Mouse (Mus musculus) heart, postnatal 4 days (tissue): Measurements from ENCODE around the gene Rbm24. TPM values are rescaled to one million over a fixed set of nuclear protein-coding genes. Genes with fewer than 3 reads are reported as not detected.

Experiments used
- DNase-seq: peaks from one replicate; pipeline ENCODE4 v3.0.0; 2021
- total RNA-seq, 2 experiments: library from RNA; stranded (reverse); gene quantifications; 2 replicates each; pipeline ENCODE4 v1.2.3; 2021

Rbm24 gene
- total RNA-seq = 100 to 1,000 TPM; 262 to 288 TPM

DNA sequence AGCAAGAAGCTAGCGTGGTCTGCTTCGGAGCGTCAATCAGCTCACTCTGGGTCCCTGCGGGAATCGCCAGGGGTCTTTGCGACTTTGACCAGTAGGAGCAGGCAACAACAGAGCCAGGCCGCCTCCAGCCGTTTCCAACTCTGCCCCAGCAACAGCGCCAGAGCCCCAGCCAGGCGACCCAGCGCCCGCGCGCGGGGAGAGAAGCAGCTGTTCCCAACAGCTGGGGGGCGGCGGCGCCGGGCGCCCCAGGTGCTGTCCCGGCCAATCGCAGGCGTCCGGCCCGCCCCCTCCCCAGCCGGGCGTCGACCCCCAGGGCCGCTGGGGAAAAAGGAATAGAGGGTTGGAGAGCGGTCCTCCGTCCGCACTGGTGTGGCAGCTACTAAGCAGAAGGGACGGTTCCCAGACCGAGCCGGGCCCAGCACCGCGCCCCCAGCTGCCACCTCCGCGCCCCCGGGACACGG is at the start of gene Rbm24:
Rbm24 (plus strand) TSS at position 294 of the 461 bp plus-strand sequence.
- DNase-seq = peak; percentile 88

DNA sequence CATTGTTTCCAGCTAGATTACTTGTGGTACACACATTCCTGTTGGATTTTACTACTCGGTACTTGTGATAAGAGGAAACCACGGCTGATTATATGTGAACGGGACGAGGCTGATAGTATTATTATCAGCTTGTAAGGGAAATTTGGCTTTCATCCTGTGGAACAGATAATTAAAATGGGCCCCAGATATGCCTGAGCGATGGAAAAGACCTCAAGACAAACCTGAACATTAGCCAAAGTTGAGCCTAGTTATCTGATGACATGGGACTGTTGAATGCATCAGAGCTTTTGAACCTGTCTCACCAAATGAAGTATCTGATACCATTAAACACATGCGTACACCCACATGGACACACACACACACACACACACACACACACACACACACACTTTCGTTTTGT is 45.4 kb upstream of the Rbm24 start:
- no peak for DNase-seq

GRCm38 (mm10) chr13:46375371-46375770 is 42.9 kb upstream of the Rbm24 start:
- no peak for DNase-seq

DNA sequence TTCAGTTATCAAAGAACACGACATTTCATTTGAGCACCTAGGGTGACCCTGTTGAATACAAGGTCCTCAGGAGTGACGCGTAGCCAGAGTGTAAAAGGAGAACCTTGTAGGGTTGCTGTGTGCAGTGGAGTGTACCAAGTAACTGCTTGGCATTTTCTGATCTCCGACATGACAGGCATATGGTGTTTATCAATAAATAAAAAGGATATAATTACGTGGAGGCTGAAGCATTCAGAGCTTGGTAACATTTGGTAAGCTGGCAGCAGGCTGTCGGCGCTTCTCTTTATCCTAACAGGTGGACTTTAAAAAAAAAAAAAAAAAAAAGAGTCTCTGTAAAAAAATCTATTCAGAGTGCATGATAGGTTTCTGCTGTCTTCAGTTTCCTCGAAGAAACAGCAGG is 30.8 kb upstream of the Rbm24 start:
- DNase-seq = no peak

- DNase-seq = no peak
Measured at GRCm38 (mm10) chr13:46391654-46392053, 26.6 kb upstream of the Rbm24 start.

- no peak for DNase-seq
Measured at GRCm38 (mm10) chr13:46392893-46393292, 25.3 kb upstream of the Rbm24 start.

DNA sequence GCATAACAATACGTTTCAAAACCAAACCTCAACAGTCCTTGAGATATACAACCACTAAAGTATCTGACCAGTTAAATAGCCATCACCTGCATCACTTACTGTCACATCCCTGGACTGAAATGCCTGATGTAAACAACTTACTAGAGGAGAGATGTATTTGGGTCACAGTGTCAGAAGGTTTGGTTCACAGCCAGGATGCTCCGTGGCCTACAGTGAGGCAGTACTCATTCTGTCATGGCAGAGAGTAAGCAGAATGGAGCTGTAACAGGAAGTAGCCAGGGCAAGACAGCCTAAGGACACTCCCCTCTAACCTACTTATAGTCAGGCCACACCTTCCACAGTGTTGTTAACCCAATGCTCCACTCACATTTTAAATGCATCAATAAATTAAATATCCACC is 24.3 kb upstream of the Rbm24 start:
- DNase-seq = no peak

- DNase-seq = no peak
Measured at GRCm38 (mm10) chr13:46397235-46397634, 21.0 kb upstream of the Rbm24 start.

- DNase-seq = peak; percentile 26
Measured at GRCm38 (mm10) chr13:46407151-46407550, 11.1 kb upstream of the Rbm24 start.

- DNase-seq = no peak
Measured at GRCm38 (mm10) chr13:46412247-46412646, 6.0 kb upstream of the Rbm24 start.

- peak; percentile 65 for DNase-seq
Measured at GRCm38 (mm10) chr13:46413588-46413987, 4.6 kb upstream of the Rbm24 start.

GRCm38 (mm10) chr13:46414050-46414449 is 4.2 kb upstream of the Rbm24 start:
- DNase-seq = no peak

- DNase-seq = no peak
Measured at GRCm38 (mm10) chr13:46416021-46416420, 2.2 kb upstream of the Rbm24 start.

GRCm38 (mm10) chr13:46417594-46417993 is 640 bp upstream of the Rbm24 start:
- DNase-seq = no peak

GRCm38 (mm10) chr13:46418731-46419545 is 704 bp downstream of the Rbm24 start:
- peak; percentile 27 for DNase-seq

GRCm38 (mm10) chr13:46419648-46420047 is 1.4 kb downstream of the Rbm24 start:
- DNase-seq = peak; percentile 20

DNA sequence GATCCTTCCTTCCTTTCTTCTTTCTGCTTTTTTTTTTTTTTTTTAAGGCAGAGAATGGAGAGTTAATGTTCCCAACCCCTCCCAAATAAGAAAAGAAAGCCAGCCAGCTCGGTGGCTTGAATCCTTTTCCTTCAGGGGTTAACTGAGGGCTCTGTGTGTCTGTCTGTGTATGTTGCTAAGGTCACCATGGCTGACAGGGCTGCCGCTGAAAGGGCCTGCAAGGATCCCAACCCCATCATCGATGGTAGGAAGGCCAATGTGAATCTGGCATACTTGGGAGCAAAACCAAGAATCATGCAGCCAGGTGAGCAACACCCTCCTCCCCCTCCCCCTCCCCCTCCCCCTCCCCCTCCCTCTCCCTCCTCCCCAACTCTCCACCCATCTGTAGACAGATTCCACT is 1.9 kb downstream of the Rbm24 start:
- DNase-seq = peak; percentile 54

DNA sequence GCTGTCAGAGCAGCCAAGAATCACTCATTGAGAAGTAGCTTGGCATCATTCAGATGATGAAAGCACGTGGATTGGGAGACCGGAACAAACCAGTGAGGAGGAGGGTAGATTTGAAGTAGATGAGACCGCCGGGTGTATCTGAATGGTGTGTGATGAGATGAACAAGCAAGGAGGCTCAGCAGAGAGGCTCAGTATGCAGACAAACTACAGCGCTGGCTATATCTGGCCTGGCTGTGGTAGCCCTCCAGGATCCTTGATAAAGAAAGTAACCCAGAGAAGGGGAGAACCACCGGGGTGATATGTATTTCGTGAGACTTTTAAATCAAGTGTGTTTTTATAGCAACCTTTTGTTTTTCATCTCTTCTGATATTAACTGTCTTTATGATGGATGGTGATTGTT is 5.6 kb downstream of the Rbm24 start:
- peak; percentile 31 for DNase-seq

DNA sequence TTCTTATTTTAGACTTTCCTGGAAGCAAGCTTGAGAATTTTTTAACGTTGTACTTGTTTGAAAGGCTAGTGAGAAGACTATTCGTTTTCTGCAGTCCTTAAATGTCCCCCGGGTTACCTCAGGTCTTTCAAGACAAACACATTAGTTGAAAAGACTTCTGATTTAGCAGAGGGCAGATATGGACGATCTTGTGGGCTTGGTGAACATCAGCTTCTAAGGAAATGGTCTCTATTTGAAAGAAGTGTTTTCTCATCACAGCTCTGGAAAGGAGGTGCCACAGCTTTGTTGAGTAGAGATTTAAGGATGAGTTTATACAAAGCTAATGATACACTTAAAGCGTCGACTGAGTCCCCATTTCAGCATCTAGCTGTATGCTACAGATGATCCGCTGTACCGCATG is 6.1 kb downstream of the Rbm24 start:
- DNase-seq = no peak

DNA sequence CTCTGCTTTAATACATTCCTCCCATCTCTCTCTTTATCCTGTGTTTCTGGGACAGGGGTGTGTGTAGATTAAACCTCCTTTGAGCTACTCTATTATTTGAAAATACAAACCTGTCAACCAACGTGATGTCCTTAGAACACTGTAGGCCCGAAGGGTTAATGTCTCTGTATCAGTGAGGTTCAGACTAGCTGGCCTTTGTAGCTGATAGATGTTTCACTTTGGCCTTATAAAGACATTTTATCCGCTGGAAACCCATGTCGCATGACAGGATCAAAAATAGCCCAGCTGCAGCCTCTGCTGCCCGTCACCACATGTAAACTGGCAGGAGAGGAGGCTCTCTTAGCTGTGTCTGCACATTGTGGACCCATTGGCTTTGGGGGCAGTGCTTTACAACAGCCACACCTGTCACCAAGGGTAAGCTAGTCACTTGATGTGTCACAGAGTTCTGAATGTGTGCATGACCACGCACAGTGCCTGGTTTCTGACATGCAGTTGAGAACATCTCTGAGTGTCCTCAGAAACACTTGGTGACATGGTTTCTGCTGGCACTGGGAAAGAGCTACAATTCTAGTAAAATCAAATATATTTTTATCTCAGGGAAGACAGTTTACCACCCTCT is 8.5 kb downstream of the Rbm24 start:
- peak; percentile 77 for DNase-seq

- DNase-seq = peak; percentile 17
Measured at GRCm38 (mm10) chr13:46428964-46429363, 10.7 kb downstream of the Rbm24 start.

- DNase-seq = no peak
Measured at GRCm38 (mm10) chr13:46429866-46430265, 11.6 kb downstream of the Rbm24 start.

- DNase-seq = no peak
Measured at GRCm38 (mm10) chr13:46433880-46434560, 15.8 kb downstream of the Rbm24 start.
